Mouse (Mus musculus): ENCODE results near the gene Smpd4. TPM values are rescaled to one million over a fixed set of nuclear protein-coding genes. Genes with fewer than 3 reads are reported as not detected.
"Not testable (repeated sequence)": the region's sequence is repeated elsewhere in the genome, so short reads cannot be mapped to it uniquely, and the experiment has no call there.

Smpd4 gene
- polyA plus RNA-seq, 1 experiment from 2014 or later = 9.0 TPM

GRCm38 (mm10) chr16:17590731-17591130, 28.4 kb upstream of the Smpd4 start:
- WGBS = 32% methylated on average over 2 of the region's 2 CpGs
- TF ChIP-seq CTCF (IDR thresholded peaks at IDR 0.05; ENCODE audit: low read depth) = no peak
- ATAC-seq = no peak
- no peaks in the 10 kb centered on the region for H3K27me3 ChIP-seq (replicated peaks; ENCODE audit: control insufficient read depth, insufficient read depth, low read length)
- H3K9me3 ChIP-seq (ENCODE audit: control insufficient read depth) = 0 out of 2 replicates have a peak, but pooled peaks cover 3% of the 10 kb centered on the region
- H3K4me2 ChIP-seq (replicated peaks; ENCODE audit: low read depth) = no peak overlapping the region
- H3K9ac ChIP-seq (ENCODE audit: low read depth, low read length) = no peak overlapping the region
- H3K27ac ChIP-seq (ENCODE audit: low read depth, low read length) = no peak overlapping the region
- H3K4me1 ChIP-seq (replicated peaks; ENCODE audit: control insufficient read depth, insufficient read depth, low read length) = no peaks in the 10 kb centered on the region
- H3K4me3 ChIP-seq (ENCODE audit: low read depth, low read length) = no peak overlapping the region
- no peaks in the 10 kb centered on the region for H3K36me3 ChIP-seq (ENCODE audit: control insufficient read depth, insufficient read depth)

- no peaks in the 10 kb centered on the region for H3K9me3 ChIP-seq (ENCODE audit: control insufficient read depth)
- no peaks in the 10 kb centered on the region for H3K27me3 ChIP-seq (replicated peaks; ENCODE audit: control insufficient read depth, insufficient read depth, low read length)
- no peaks in the 10 kb centered on the region for H3K36me3 ChIP-seq (ENCODE audit: control insufficient read depth, insufficient read depth)
- TF ChIP-seq CTCF (IDR thresholded peaks at IDR 0.05; ENCODE audit: low read depth) = peak; percentile 64
- no peak overlapping the region for H3K4me3 ChIP-seq (ENCODE audit: low read depth, low read length)
- no peaks in the 10 kb centered on the region for H3K4me1 ChIP-seq (replicated peaks; ENCODE audit: control insufficient read depth, insufficient read depth, low read length)
- 44% methylated on average over 3 of the region's 3 CpGs for WGBS
- H3K9ac ChIP-seq (ENCODE audit: low read depth, low read length) = no peak overlapping the region
- no peak for ATAC-seq
- H3K4me2 ChIP-seq (replicated peaks; ENCODE audit: low read depth) = no peak overlapping the region
- H3K27ac ChIP-seq (ENCODE audit: low read depth, low read length) = no peak overlapping the region
Observed at GRCm38 (mm10) chr16:17600944-17601562, 18.1 kb upstream of the Smpd4 start.

GRCm38 (mm10) chr16:17604941-17605340, 14.2 kb upstream of the Smpd4 start:
- no peak for ATAC-seq
- no peak overlapping the region for H3K9ac ChIP-seq (ENCODE audit: low read depth, low read length)
- H3K4me1 ChIP-seq (replicated peaks; ENCODE audit: control insufficient read depth, insufficient read depth, low read length) = no peaks in the 10 kb centered on the region
- H3K27me3 ChIP-seq (replicated peaks; ENCODE audit: control insufficient read depth, insufficient read depth, low read length) = no peaks in the 10 kb centered on the region
- H3K36me3 ChIP-seq (ENCODE audit: control insufficient read depth, insufficient read depth) = no peaks in the 10 kb centered on the region
- no peak overlapping the region for H3K4me2 ChIP-seq (replicated peaks; ENCODE audit: low read depth)
- H3K9me3 ChIP-seq (ENCODE audit: control insufficient read depth) = no peaks in the 10 kb centered on the region
- WGBS = 55% methylated on average over 4 of the region's 4 CpGs
- no peak for TF ChIP-seq CTCF (IDR thresholded peaks at IDR 0.05; ENCODE audit: low read depth)
- H3K27ac ChIP-seq (ENCODE audit: low read depth, low read length) = no peak overlapping the region
- H3K4me3 ChIP-seq (ENCODE audit: low read depth, low read length) = no peak overlapping the region

- WGBS = 75% methylated on average over 5 of the region's 5 CpGs
- no peaks in the 10 kb centered on the region for H3K4me1 ChIP-seq (replicated peaks; ENCODE audit: control insufficient read depth, insufficient read depth, low read length)
- H3K4me2 ChIP-seq (replicated peaks; ENCODE audit: low read depth) = no peak overlapping the region
- H3K4me3 ChIP-seq (ENCODE audit: low read depth, low read length) = no peak overlapping the region
- TF ChIP-seq CTCF (IDR thresholded peaks at IDR 0.05; ENCODE audit: low read depth) = no peak
- no peaks in the 10 kb centered on the region for H3K27me3 ChIP-seq (replicated peaks; ENCODE audit: control insufficient read depth, insufficient read depth, low read length)
- H3K36me3 ChIP-seq (ENCODE audit: control insufficient read depth, insufficient read depth) = no peaks in the 10 kb centered on the region
- H3K9ac ChIP-seq (ENCODE audit: low read depth, low read length) = no peak overlapping the region
- no peak overlapping the region for H3K27ac ChIP-seq (ENCODE audit: low read depth, low read length)
- H3K9me3 ChIP-seq (ENCODE audit: control insufficient read depth) = no peaks in the 10 kb centered on the region
- ATAC-seq = no peak
Observed at GRCm38 (mm10) chr16:17605684-17606083, 13.5 kb upstream of the Smpd4 start.

GRCm38 (mm10) chr16:17611383-17611782, 7.8 kb upstream of the Smpd4 start:
- Histone ChIP-seq H3K27ac (ENCODE audit: low read depth, low read length) (no peak overlapping the region), H3K9me3 (ENCODE audit: control insufficient read depth) (no peaks in the 10 kb centered on the region), H3K36me3 (ENCODE audit: control insufficient read depth, insufficient read depth) (no peaks in the 10 kb centered on the region), H3K4me3 (ENCODE audit: low read depth, low read length) (no peak overlapping the region), H3K4me1 (replicated peaks; ENCODE audit: control insufficient read depth, insufficient read depth, low read length) (no peaks in the 10 kb centered on the region), H3K9ac (ENCODE audit: low read depth, low read length) (no peak overlapping the region), H3K4me2 (replicated peaks; ENCODE audit: low read depth) (no peak overlapping the region), H3K27me3 (replicated peaks; ENCODE audit: control insufficient read depth, insufficient read depth, low read length) (no peaks in the 10 kb centered on the region)
- WGBS = 53% methylated on average over 4 of the region's 4 CpGs
- TF ChIP-seq CTCF (IDR thresholded peaks at IDR 0.05; ENCODE audit: low read depth) = no peak
- ATAC-seq = no peak

GRCm38 (mm10) chr16:17614740-17615139, 4.4 kb upstream of the Smpd4 start:
- peak; percentile 69 for TF ChIP-seq CTCF (IDR thresholded peaks at IDR 0.05; ENCODE audit: low read depth)
- not testable (repeated sequence) for H3K4me2 ChIP-seq (replicated peaks; ENCODE audit: low read depth); H3K27me3 ChIP-seq (replicated peaks; ENCODE audit: control insufficient read depth, insufficient read depth, low read length); H3K36me3 ChIP-seq (ENCODE audit: control insufficient read depth, insufficient read depth); H3K4me1 ChIP-seq (replicated peaks; ENCODE audit: control insufficient read depth, insufficient read depth, low read length); H3K27ac ChIP-seq (ENCODE audit: low read depth, low read length); H3K4me3 ChIP-seq (ENCODE audit: low read depth, low read length); H3K9me3 ChIP-seq (ENCODE audit: control insufficient read depth); H3K9ac ChIP-seq (ENCODE audit: low read depth, low read length); ATAC-seq
- 94% methylated on average over 6 of the region's 6 CpGs for WGBS
